Mouse (Mus musculus) granulocyte monocyte progenitor cell, adult 5-6 weeks (primary cell): ENCODE results near the gene Ilf2. TPM values are rescaled to one million over a fixed set of nuclear protein-coding genes. Genes with fewer than 3 reads are reported as not detected.

ENCODE experiments used
- total RNA-seq, 2 experiments: library from RNA; stranded (forward) in 1 of 2; stranded (reverse) in 1 of 2; fragments of 200-712, 200-1000 nt in 1 of 2; fragments of >200 nt in 1 of 2; fragmentation: Nextera tagmentation in 1 of 2; gene quantifications; 2 replicates each; pipeline ENCODE4 v1.2.3; 2014 to 2017

Ilf2 gene
- total RNA-seq, 2 experiments from 2014 or later = 120 to 176 TPM

Other genes with a start within 250 kb of the Ilf2 start
- gene Jtb, start 244.5 kb upstream of the Ilf2 start, total RNA-seq (2014; fragmentation: Nextera tagmentation) = 85.8 and 89.8 TPM in 2 replicates
- gene Jtb, start 244.5 kb upstream of the Ilf2 start, total RNA-seq (2017) = 44.6 and 55.5 TPM in 2 replicates
- not detected in 2 replicates for gene Creb3l4, start 232.6 kb upstream of the Ilf2 start, total RNA-seq (2014; fragmentation: Nextera tagmentation)
- gene Creb3l4, start 232.6 kb upstream of the Ilf2 start, total RNA-seq (2017) = not detected in 2 replicates
- 26.6 and 35.3 TPM in 2 replicates for gene Slc39a1, start 228.0 kb upstream of the Ilf2 start, total RNA-seq (2014; fragmentation: Nextera tagmentation)
- 36.4 and 36.6 TPM in 2 replicates for gene Slc39a1, start 228.0 kb upstream of the Ilf2 start, total RNA-seq (2017)
- gene Crtc2, start 222.0 kb upstream of the Ilf2 start, total RNA-seq (2014; fragmentation: Nextera tagmentation) = 48.1 and 49.5 TPM in 2 replicates
- gene Crtc2, start 222.0 kb upstream of the Ilf2 start, total RNA-seq (2017) = 10.1 and 11.4 TPM in 2 replicates
- gene Dennd4b, start 210.9 kb upstream of the Ilf2 start, total RNA-seq (2014; fragmentation: Nextera tagmentation) = 28.1 and 37.5 TPM in 2 replicates
- 13.6 and 16.5 TPM in 2 replicates for gene Dennd4b, start 210.9 kb upstream of the Ilf2 start, total RNA-seq (2017)
- gene Gatad2b, start 182.9 kb upstream of the Ilf2 start, total RNA-seq (2014; fragmentation: Nextera tagmentation) = 68.7 and 83.6 TPM in 2 replicates
- gene Gatad2b, start 182.9 kb upstream of the Ilf2 start, total RNA-seq (2017) = 19.4 and 19.9 TPM in 2 replicates
- gene Slc27a3, start 86.2 kb upstream of the Ilf2 start, total RNA-seq (2014; fragmentation: Nextera tagmentation) = 2.1 and 4.2 TPM in 2 replicates
- gene Slc27a3, start 86.2 kb upstream of the Ilf2 start, total RNA-seq (2017) = 0.88 and 0.99 TPM in 2 replicates
- 29.3 and 47.1 TPM in 2 replicates for gene Ints3, start 42.5 kb upstream of the Ilf2 start, total RNA-seq (2014; fragmentation: Nextera tagmentation)
- 18.4 and 25.9 TPM in 2 replicates for gene Ints3, start 42.5 kb upstream of the Ilf2 start, total RNA-seq (2017)
- gene Npr1, start 10.3 kb upstream of the Ilf2 start, total RNA-seq (2014; fragmentation: Nextera tagmentation) = 0.82 TPM in 1 of 2 replicates, not detected in the other
- gene Npr1, start 10.3 kb upstream of the Ilf2 start, total RNA-seq (2017) = not detected in 2 replicates
- gene Snapin, start 14.9 kb downstream of the Ilf2 start, total RNA-seq (2014; fragmentation: Nextera tagmentation) = 31.7 and 47.1 TPM in 2 replicates
- gene Snapin, start 14.9 kb downstream of the Ilf2 start, total RNA-seq (2017) = 35.5 and 44.1 TPM in 2 replicates
- gene Chtop, start 33.4 kb downstream of the Ilf2 start, total RNA-seq (2014; fragmentation: Nextera tagmentation) = 97.6 and 127 TPM in 2 replicates
- 93.2 and 107 TPM in 2 replicates for gene Chtop, start 33.4 kb downstream of the Ilf2 start, total RNA-seq (2017)
- gene S100a1, start 38.3 kb downstream of the Ilf2 start, total RNA-seq (2014; fragmentation: Nextera tagmentation) = 106 and 130 TPM in 2 replicates
- 119 and 162 TPM in 2 replicates for gene S100a1, start 38.3 kb downstream of the Ilf2 start, total RNA-seq (2017)
- 60.2 and 62.1 TPM in 2 replicates for gene S100a13, start 38.3 kb downstream of the Ilf2 start, total RNA-seq (2014; fragmentation: Nextera tagmentation)
- gene S100a13, start 38.3 kb downstream of the Ilf2 start, total RNA-seq (2017) = 73.2 and 77.0 TPM in 2 replicates
- not detected in 2 replicates for gene S100a14, start 50.7 kb downstream of the Ilf2 start, total RNA-seq (2014; fragmentation: Nextera tagmentation)
- gene S100a14, start 50.7 kb downstream of the Ilf2 start, total RNA-seq (2017) = not detected in 2 replicates
- gene S100a16, start 61.1 kb downstream of the Ilf2 start, total RNA-seq (2014; fragmentation: Nextera tagmentation) = not detected in 2 replicates
- gene S100a16, start 61.1 kb downstream of the Ilf2 start, total RNA-seq (2017) = not detected in 2 replicates
- not detected in 2 replicates for gene S100a3, start 84.5 kb downstream of the Ilf2 start, total RNA-seq (2014; fragmentation: Nextera tagmentation)
- not detected in 2 replicates for gene S100a3, start 84.5 kb downstream of the Ilf2 start, total RNA-seq (2017)
- not detected in 2 replicates for gene S100a2, start 114.1 kb downstream of the Ilf2 start, total RNA-seq (2014; fragmentation: Nextera tagmentation)
- gene S100a2, start 114.1 kb downstream of the Ilf2 start, total RNA-seq (2017) = not detected in 2 replicates
- gene Gm42674, start 125.8 kb downstream of the Ilf2 start, total RNA-seq (2014; fragmentation: Nextera tagmentation) = not detected in 2 replicates
- gene Gm42674, start 125.8 kb downstream of the Ilf2 start, total RNA-seq (2017) = not detected in 2 replicates
- 20.4 and 46.6 TPM in 2 replicates for gene S100a4, start 127.6 kb downstream of the Ilf2 start, total RNA-seq (2014; fragmentation: Nextera tagmentation)
- gene S100a4, start 127.6 kb downstream of the Ilf2 start, total RNA-seq (2017) = 21.0 and 41.8 TPM in 2 replicates
- not detected in 2 replicates for gene S100a5, start 132.4 kb downstream of the Ilf2 start, total RNA-seq (2014; fragmentation: Nextera tagmentation)
- gene S100a5, start 132.4 kb downstream of the Ilf2 start, total RNA-seq (2017) = not detected in 2 replicates
- gene S100a6, start 136.8 kb downstream of the Ilf2 start, total RNA-seq (2014; fragmentation: Nextera tagmentation) = 3.6 and 13.4 TPM in 2 replicates
- gene S100a6, start 136.8 kb downstream of the Ilf2 start, total RNA-seq (2017) = 13.0 and 18.6 TPM in 2 replicates
- gene S100a7a, start 177.9 kb downstream of the Ilf2 start, total RNA-seq (2014; fragmentation: Nextera tagmentation) = not detected in 2 replicates
- not detected in 2 replicates for gene S100a7a, start 177.9 kb downstream of the Ilf2 start, total RNA-seq (2017)
- gene S100a8, start 192.9 kb downstream of the Ilf2 start, total RNA-seq (2014; fragmentation: Nextera tagmentation) = 347 and 679 TPM in 2 replicates
- gene S100a8, start 192.9 kb downstream of the Ilf2 start, total RNA-seq (2017) = 895 and 1,441 TPM in 2 replicates
- gene S100a9, start 219.6 kb downstream of the Ilf2 start, total RNA-seq (2014; fragmentation: Nextera tagmentation) = 129 and 333 TPM in 2 replicates
- gene S100a9, start 219.6 kb downstream of the Ilf2 start, total RNA-seq (2017) = 894 and 951 TPM in 2 replicates